In genomic region chr11:107222531-107223168, GRCm38 (mm10) we compare ENCODE assay signal across 13 mouse cellular contexts. TPM values are rescaled to one million over a fixed set of nuclear protein-coding genes. Genes with fewer than 3 reads are reported as not detected.
DNase-seq lines count a peak whose midpoint lies in the region; ATAC-seq and TF ChIP-seq lines count a peak whose summit lies in the region.
"Had no signal": no experiment of that assay in that cellular context is flagged by ENCODE, and none has a peak within 500 bp of the region (broad histone marks: within the 10 kb centered on the region; RNA-seq: fewer than 3 reads in every experiment).

No protein-coding gene starts in this region.

- peaks cover 9% of the 10 kb centered on the region; the same call in 1 of the 2 replicates for H3K36me3 ChIP-seq in forebrain, postnatal 0 days (ENCODE audit: insufficient read depth)
- H3K36me3 ChIP-seq in forebrain, embryonic 12.5 days (replicated peaks), result no peaks in the 10 kb centered on the region; the same call in 1 of the 2 replicates
- peaks cover 14% of the 10 kb centered on the region for H3K36me3 ChIP-seq in hindbrain, embryonic 13.5 days
- peaks cover 19% of the 10 kb centered on the region for H3K36me3 ChIP-seq in hindbrain, embryonic 10.5 days
- H3K36me3 ChIP-seq in limb, embryonic 15.5 days, result peaks cover 7% of the 10 kb centered on the region

- no peak overlapping the region for H3K4me2 ChIP-seq in forebrain, postnatal 0 days (ENCODE audit: low read depth)
- no peak overlapping the region for H3K4me2 ChIP-seq in forebrain, embryonic 12.5 days
- no peak overlapping the region for H3K4me2 ChIP-seq in hindbrain, embryonic 13.5 days
- no peak overlapping the region for H3K4me2 ChIP-seq in limb, embryonic 15.5 days
- H3K4me2 ChIP-seq: neural tube, embryonic 13.5 days had no signal

- 46% methylated on average over 12 of the region's 12 CpGs for WGBS in forebrain, postnatal 0 days
- WGBS in forebrain, embryonic 12.5 days, result 62% methylated on average over 12 of the region's 12 CpGs
- WGBS in hindbrain, embryonic 13.5 days, result 62% methylated on average over 12 of the region's 12 CpGs
- WGBS in hindbrain, embryonic 10.5 days, result 80% methylated on average over 12 of the region's 12 CpGs
- WGBS in limb, embryonic 15.5 days, result 55% methylated on average over 12 of the region's 12 CpGs

- no peak overlapping the region for H3K4me3 ChIP-seq in forebrain, postnatal 0 days (ENCODE audit: low read depth, low read length)
- H3K4me3 ChIP-seq in forebrain, embryonic 12.5 days (replicated peaks), result no peak overlapping the region
- H3K4me3 ChIP-seq in hindbrain, embryonic 13.5 days, result no peak overlapping the region
- no peak overlapping the region for H3K4me3 ChIP-seq in hindbrain, embryonic 10.5 days
- H3K4me3 ChIP-seq in limb, embryonic 15.5 days, result no peak overlapping the region
- H3K4me3 ChIP-seq: neural tube, embryonic 13.5 days had no signal

- H3K27me3 ChIP-seq in forebrain, postnatal 0 days (ENCODE audit: insufficient read depth, low read length), result no peaks in the 10 kb centered on the region
- no peaks in the 10 kb centered on the region for H3K27me3 ChIP-seq in forebrain, embryonic 12.5 days
- H3K27me3 ChIP-seq in hindbrain, embryonic 13.5 days, result no peaks in the 10 kb centered on the region
- H3K27me3 ChIP-seq in hindbrain, embryonic 10.5 days (ENCODE audit: insufficient read depth, poor library complexity, severe bottlenecking), result no peaks in the 10 kb centered on the region
- H3K27me3 ChIP-seq in limb, embryonic 15.5 days, result no peaks in the 10 kb centered on the region
- H3K27me3 ChIP-seq: neural tube, embryonic 13.5 days had no signal

- H3K9ac ChIP-seq in forebrain, postnatal 0 days, result no peak overlapping the region
- no peak overlapping the region for H3K9ac ChIP-seq in forebrain, embryonic 12.5 days
- H3K9ac ChIP-seq in hindbrain, embryonic 13.5 days, result no peak overlapping the region
- H3K9ac ChIP-seq in limb, embryonic 15.5 days, result no peak overlapping the region
- H3K9ac ChIP-seq: liver, postnatal 0 days; neural tube, embryonic 13.5 days had no signal

- no peaks in the 10 kb centered on the region for H3K9me3 ChIP-seq in forebrain, postnatal 0 days (ENCODE audit: low read length)
- no peaks in the 10 kb centered on the region for H3K9me3 ChIP-seq in forebrain, embryonic 12.5 days
- H3K9me3 ChIP-seq in hindbrain, embryonic 13.5 days, result no peaks in the 10 kb centered on the region
- H3K9me3 ChIP-seq in hindbrain, embryonic 10.5 days, result no peaks in the 10 kb centered on the region
- H3K9me3 ChIP-seq in limb, embryonic 15.5 days, result no peaks in the 10 kb centered on the region
- H3K9me3 ChIP-seq: neural tube, embryonic 13.5 days had no signal

- peak; percentile 21 for DNase-seq in forebrain, postnatal 0 days
- no peak for DNase-seq in hindbrain, embryonic 10.5 days (ENCODE audit: low spot score)
- peak; percentile 22 for DNase-seq in brain, embryonic 18.5 days (ENCODE audit: low read depth, low spot score)
- DNase-seq in kidney, postnatal 25 days, result no peak
- DNase-seq: cerebellum, adult 8-10 months; gastrocnemius, postnatal 25 days; kidney, adult 9 months; liver, postnatal 0 days had no signal

- H3K27ac ChIP-seq in forebrain, postnatal 0 days (ENCODE audit: low read depth, low read length), result 0 out of 2 replicates have a peak overlapping the region, but pooled peaks have one; percentile 2
- no peak overlapping the region for H3K27ac ChIP-seq in forebrain, embryonic 12.5 days
- H3K27ac ChIP-seq in hindbrain, embryonic 13.5 days, result 0 out of 2 replicates have a peak overlapping the region, but pooled peaks have one; percentile 37
- no peak overlapping the region for H3K27ac ChIP-seq in hindbrain, embryonic 10.5 days
- peak overlapping the region; percentile 30; the same call in 1 of the 2 replicates for H3K27ac ChIP-seq in limb, embryonic 15.5 days
- H3K27ac ChIP-seq: neural tube, embryonic 13.5 days had no signal

- no peak for TF ChIP-seq CTCF in forebrain, postnatal 0 days (IDR thresholded peaks at IDR 0.05; ENCODE audit: low read depth)

- ATAC-seq in forebrain, postnatal 0 days, result peak; percentile 64; the same call in 1 of the 2 replicates
- ATAC-seq in forebrain, embryonic 12.5 days (ENCODE audit: low FRiP score), result no peak
- ATAC-seq in hindbrain, embryonic 13.5 days (ENCODE audit: low FRiP score), result no peak
- no peak for ATAC-seq in limb, embryonic 15.5 days (ENCODE audit: insufficient number of reproducible peaks, low FRiP score, low TSS enrichment, low read depth)
- no peak for ATAC-seq in activated CD4-positive, CD25-positive, alpha-beta regulatory T cell, adult 4 months
- ATAC-seq: liver, postnatal 0 days had no signal

- H3K4me1 ChIP-seq in forebrain, postnatal 0 days (ENCODE audit: insufficient read depth), result no peaks in the 10 kb centered on the region
- H3K4me1 ChIP-seq in forebrain, embryonic 12.5 days, result peaks cover 5% of the 10 kb centered on the region
- peaks cover 13% of the 10 kb centered on the region; the same call in 1 of the 2 replicates for H3K4me1 ChIP-seq in hindbrain, embryonic 13.5 days (replicated peaks)
- H3K4me1 ChIP-seq in hindbrain, embryonic 10.5 days (replicated peaks), result 0 out of 2 replicates have a peak, but pooled peaks cover 5% of the 10 kb centered on the region
- H3K4me1 ChIP-seq in limb, embryonic 15.5 days, result peaks cover 9% of the 10 kb centered on the region; the same call in 1 of the 2 replicates

RNA-seq across cellular contexts. Expression of gene Nol11, which starts 33.5 kb away (rescaled TPM):
- 42.2 and 49.0 TPM in 2 replicates for total RNA-seq in forebrain, postnatal 0 days (2014; rRNA removed)
- 25.5 and 35.6 TPM in 2 replicates for polyA plus RNA-seq in forebrain, postnatal 0 days (2015; fragmentation: Nextera tagmentation; extraction: Ambion mirVana)
- polyA plus RNA-seq in forebrain, embryonic 12.5 days (2016; fragmentation: Nextera tagmentation; extraction: Ambion mirVana), result 67.3 and 69.4 TPM in 2 replicates
- polyA plus RNA-seq in hindbrain, embryonic 13.5 days (2015; fragmentation: Nextera tagmentation; extraction: Ambion mirVana), result 55.8 and 56.1 TPM in 2 replicates
- polyA plus RNA-seq in hindbrain, embryonic 10.5 days (2016; fragmentation: Nextera tagmentation; extraction: Ambion mirVana), result 64.5 and 68.8 TPM in 2 replicates
- 45.0 and 47.5 TPM in 2 replicates for polyA plus RNA-seq in limb, embryonic 15.5 days (2015; fragmentation: Nextera tagmentation; extraction: Ambion mirVana)
- polyA plus RNA-seq in activated CD4-positive, CD25-positive, alpha-beta regulatory T cell, adult 4 months (2017; shearing (Covaris generic)), result 10 to 100 TPM; 44.5 to 45.8 TPM

Comparison
In these comparisons a context has a peak if more than half of its experiments do, and no peak if none do; other contexts are left out.
1. H3K27ac ChIP-seq: peak in forebrain, postnatal 0 days (single experiment), hindbrain, embryonic 13.5 days (single experiment) and limb, embryonic 15.5 days (single experiment); none in forebrain, embryonic 12.5 days (single experiment) and hindbrain, embryonic 10.5 days (single experiment).
2. DNase-seq: peak in forebrain, postnatal 0 days (single experiment) and brain, embryonic 18.5 days (single experiment); none in hindbrain, embryonic 10.5 days (single experiment) and kidney, postnatal 25 days (0 of 2).